Mouse (Mus musculus): ENCODE results near the gene Hemk1. TPM values are rescaled to one million over a fixed set of nuclear protein-coding genes. Genes with fewer than 3 reads are reported as not detected.

The Hemk1 gene
- polyA plus RNA-seq, 1 experiment = 17.7 TPM

- H3K79me2 ChIP-seq (ENCODE audit: control insufficient read depth, insufficient read depth) = no peaks in the 10 kb centered on the region
- no peaks in the 10 kb centered on the region for H3K27me3 ChIP-seq (ENCODE audit: control insufficient read depth, insufficient read depth, insufficient read length)
- TF ChIP-seq E2F4 (IDR thresholded peaks at IDR 0.05; ENCODE audit: insufficient read depth) = no peak
- no peak for TF ChIP-seq MAX (IDR thresholded peaks at IDR 0.05; ENCODE audit: low read depth)
- no peak for TF ChIP-seq CEBPB (IDR thresholded peaks at IDR 0.05; ENCODE audit: insufficient read depth, poor library complexity, severe bottlenecking)
- TF ChIP-seq POLR2AphosphoS2 (IDR thresholded peaks at IDR 0.05; ENCODE audit: insufficient read length, low read depth) = no peak
- TF ChIP-seq SRF (IDR thresholded peaks at IDR 0.05; ENCODE audit: control insufficient read depth, insufficient read length, low read depth) = no peak
- H3K36me3 ChIP-seq (ENCODE audit: control insufficient read depth, insufficient read depth) = no peaks in the 10 kb centered on the region
- H3K4me2 ChIP-seq (ENCODE audit: low read depth) = peak overlapping the region; percentile 34
- no peak overlapping the region for H3K4me3 ChIP-seq
- no peak overlapping the region for H3ac ChIP-seq (ENCODE audit: control insufficient read depth, insufficient read length)
Observed at GRCm38 (mm10) chr9:107278527-107279377, 59.4 kb downstream of the Hemk1 start.

- no peaks in the 10 kb centered on the region for H3K36me3 ChIP-seq (ENCODE audit: control insufficient read depth, insufficient read depth)
- no peak overlapping the region for H3ac ChIP-seq (ENCODE audit: control insufficient read depth, insufficient read length)
- no peak overlapping the region for H3K4me3 ChIP-seq
- H3K79me2 ChIP-seq (ENCODE audit: control insufficient read depth, insufficient read depth) = no peaks in the 10 kb centered on the region
- TF ChIP-seq REST (IDR thresholded peaks at IDR 0.05; ENCODE audit: insufficient read depth, insufficient read length) = no peak
- TF ChIP-seq MYOD1 (IDR thresholded peaks at IDR 0.05; ENCODE audit: control insufficient read depth in 1 of 3, insufficient read length in 2 of 3, low read depth in 2 of 3) = no peak
- TF ChIP-seq POLR2AphosphoS2 (IDR thresholded peaks at IDR 0.05; ENCODE audit: insufficient read length, low read depth) = no peak
- no peak for TF ChIP-seq POLR2A (IDR thresholded peaks at IDR 0.05; ENCODE audit: insufficient read length, low read depth)
- TF ChIP-seq MAX (IDR thresholded peaks at IDR 0.05; ENCODE audit: low read depth) = no peak
- TF ChIP-seq TCF3 (IDR thresholded peaks at IDR 0.05; ENCODE audit: insufficient read length, low read depth) = no peak
- no peak for TF ChIP-seq E2F4 (IDR thresholded peaks at IDR 0.05; ENCODE audit: insufficient read depth)
- TF ChIP-seq TCF12 (IDR thresholded peaks at IDR 0.05; ENCODE audit: insufficient read depth, poor library complexity, severe bottlenecking) = no peak
- TF ChIP-seq CEBPB (IDR thresholded peaks at IDR 0.05; ENCODE audit: insufficient read depth, poor library complexity, severe bottlenecking) = no peak
- TF ChIP-seq SRF (IDR thresholded peaks at IDR 0.05; ENCODE audit: control insufficient read depth, insufficient read length, low read depth) = no peak
- TF ChIP-seq USF1 (IDR thresholded peaks at IDR 0.05; ENCODE audit: low read depth) = no peak
- no peak for TF ChIP-seq MYOG (IDR thresholded peaks at IDR 0.05; ENCODE audit: control insufficient read depth in 1 of 3, insufficient read depth in 1 of 3, insufficient read length in 2 of 3, low read depth in 2 of 3)
- H3K4me2 ChIP-seq (ENCODE audit: low read depth) = no peak overlapping the region
- H3K27me3 ChIP-seq (ENCODE audit: control insufficient read depth, insufficient read depth, insufficient read length) = no peaks in the 10 kb centered on the region
Observed at GRCm38 (mm10) chr9:107278126-107278525, 60.0 kb downstream of the Hemk1 start.

- Histone ChIP-seq H3K36me3 (ENCODE audit: control insufficient read depth, insufficient read depth) (no peaks in the 10 kb centered on the region), H3K4me2 (ENCODE audit: low read depth) (no peak overlapping the region), H3K79me2 (ENCODE audit: control insufficient read depth, insufficient read depth) (no peaks in the 10 kb centered on the region), H3K27me3 (ENCODE audit: control insufficient read depth, insufficient read depth, insufficient read length) (no peaks in the 10 kb centered on the region), H3ac (ENCODE audit: control insufficient read depth, insufficient read length) (no peak overlapping the region), H3K4me3 (no peak overlapping the region)
- TF ChIP-seq MAX (IDR thresholded peaks at IDR 0.05; ENCODE audit: low read depth) (no peak), USF1 (IDR thresholded peaks at IDR 0.05; ENCODE audit: low read depth) (no peak), REST (IDR thresholded peaks at IDR 0.05; ENCODE audit: insufficient read depth, insufficient read length) (no peak), TCF12 (IDR thresholded peaks at IDR 0.05; ENCODE audit: insufficient read depth, poor library complexity, severe bottlenecking) (no peak), POLR2AphosphoS2 (IDR thresholded peaks at IDR 0.05; ENCODE audit: insufficient read length, low read depth) (no peak), CEBPB (IDR thresholded peaks at IDR 0.05; ENCODE audit: insufficient read depth, poor library complexity, severe bottlenecking) (no peak), E2F4 (IDR thresholded peaks at IDR 0.05; ENCODE audit: insufficient read depth) (no peak), SRF (IDR thresholded peaks at IDR 0.05; ENCODE audit: control insufficient read depth, insufficient read length, low read depth) (no peak), TCF3 (IDR thresholded peaks at IDR 0.05; ENCODE audit: insufficient read length, low read depth) (no peak), MYOD1 (IDR thresholded peaks at IDR 0.05; ENCODE audit: control insufficient read depth in 1 of 3, insufficient read length in 2 of 3, low read depth in 2 of 3) (no peak), MYOG (IDR thresholded peaks at IDR 0.05; ENCODE audit: control insufficient read depth in 1 of 3, insufficient read depth in 1 of 3, insufficient read length in 2 of 3, low read depth in 2 of 3) (no peak), POLR2A (IDR thresholded peaks at IDR 0.05; ENCODE audit: insufficient read length, low read depth) (no peak)
Observed at GRCm38 (mm10) chr9:107277603-107278002, 60.5 kb downstream of the Hemk1 start.

Other genes starting within 250 kb of the Hemk1 start
- 0.40 TPM for gene Dock3, start 106.4 kb downstream of the Hemk1 start, polyA plus RNA-seq (2012; fragmentation: generic; extraction: Trizol)
- gene Mapkapk3, start 48.5 kb downstream of the Hemk1 start, polyA plus RNA-seq (2012; fragmentation: generic; extraction: Trizol) = 3.9 TPM
- 0.64 TPM for gene Cish, start 42.3 kb downstream of the Hemk1 start, polyA plus RNA-seq (2012; fragmentation: generic; extraction: Trizol)
- 0.38 TPM for gene 6430571L13Rik, start 2.3 kb upstream of the Hemk1 start, polyA plus RNA-seq (2012; fragmentation: generic; extraction: Trizol)
- gene Cacna2d2, start 61.3 kb upstream of the Hemk1 start, polyA plus RNA-seq (2012; fragmentation: generic; extraction: Trizol) = 0.50 TPM
- 43.4 TPM for gene Tmem115, start 195.6 kb upstream of the Hemk1 start, polyA plus RNA-seq (2012; fragmentation: generic; extraction: Trizol)
- gene Cyb561d2, start 203.8 kb upstream of the Hemk1 start, polyA plus RNA-seq (2012; fragmentation: generic; extraction: Trizol) = 18.8 TPM
- gene Nprl2, start 203.9 kb upstream of the Hemk1 start, polyA plus RNA-seq (2012; fragmentation: generic; extraction: Trizol) = 24.6 TPM
- gene Zmynd10, start 208.9 kb upstream of the Hemk1 start, polyA plus RNA-seq (2012; fragmentation: generic; extraction: Trizol) = 0.52 TPM
- 59.3 TPM for gene Rassf1, start 213.2 kb upstream of the Hemk1 start, polyA plus RNA-seq (2012; fragmentation: generic; extraction: Trizol)
- gene Tusc2, start 224.9 kb upstream of the Hemk1 start, polyA plus RNA-seq (2012; fragmentation: generic; extraction: Trizol) = 25.0 TPM
- gene Hyal2, start 229.6 kb upstream of the Hemk1 start, polyA plus RNA-seq (2012; fragmentation: generic; extraction: Trizol) = 34.2 TPM
- 3.3 TPM for gene Hyal1, start 238.6 kb upstream of the Hemk1 start, polyA plus RNA-seq (2012; fragmentation: generic; extraction: Trizol)
- 13.8 TPM for gene Naa80, start 240.5 kb upstream of the Hemk1 start, polyA plus RNA-seq (2012; fragmentation: generic; extraction: Trizol)
- gene Hyal3, start 242.5 kb upstream of the Hemk1 start, polyA plus RNA-seq (2012; fragmentation: generic; extraction: Trizol) = 0.43 TPM
- 29.4 TPM for gene Ifrd2, start 249.3 kb upstream of the Hemk1 start, polyA plus RNA-seq (2012; fragmentation: generic; extraction: Trizol)